Mouse (Mus musculus): Measurements from ENCODE around the gene Lrrc47. TPM values are rescaled to one million over a fixed set of nuclear protein-coding genes. Genes with fewer than 3 reads are reported as not detected.

Lrrc47 gene
- polyA plus RNA-seq (2015; fragmentation: Nextera tagmentation; extraction: Ambion mirVana) = 20.3 and 24.4 TPM in 2 replicates

DNA sequence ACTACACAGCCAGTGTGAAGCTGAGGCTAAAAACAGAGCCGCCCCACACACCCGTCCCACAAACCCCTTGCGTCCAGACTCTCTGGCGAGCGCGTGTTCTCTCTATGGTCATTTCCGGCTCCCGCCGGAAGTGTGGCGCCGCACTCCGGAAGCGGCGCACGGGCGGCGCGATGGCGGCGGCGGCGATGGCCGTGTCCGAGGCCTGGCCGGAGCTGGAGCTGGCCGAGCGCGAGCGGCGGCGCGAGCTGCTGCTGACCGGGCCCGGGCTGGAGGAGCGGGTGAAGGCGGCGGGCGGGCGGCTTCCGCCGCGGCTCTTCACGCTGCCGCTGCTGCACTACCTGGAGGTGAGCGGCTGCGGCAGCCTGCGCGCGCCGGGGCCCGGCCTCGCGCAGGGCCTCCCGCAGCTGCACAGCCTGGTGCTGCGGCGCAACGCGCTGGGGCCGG, at the start of gene Lrrc47:
Gene Lrrc47 (plus strand): TSS at position 86 of the 444 bp plus-strand sequence.
- Histone ChIP-seq H3K9ac (peak within 1 kb of the TSS; percentile 99), H3K4me1 (replicated peaks) (peaks cover 31% of the 10 kb centered on the region), H3K27me3 (no peaks in the 10 kb centered on the region), H3K4me3 (peak within 1 kb of the TSS; percentile 100), H3K27ac (peak within 1 kb of the TSS; percentile 71), H3K9me3 (no peaks in the 10 kb centered on the region), H3K4me2 (peak within 1 kb of the TSS; percentile 98), H3K36me3 (peaks cover 38% of the 10 kb centered on the region)
- peak; percentile 94 for ATAC-seq (ENCODE audit: low FRiP score)
- under 1% methylated on average over 48 of the region's 59 CpGs for WGBS

DNA sequence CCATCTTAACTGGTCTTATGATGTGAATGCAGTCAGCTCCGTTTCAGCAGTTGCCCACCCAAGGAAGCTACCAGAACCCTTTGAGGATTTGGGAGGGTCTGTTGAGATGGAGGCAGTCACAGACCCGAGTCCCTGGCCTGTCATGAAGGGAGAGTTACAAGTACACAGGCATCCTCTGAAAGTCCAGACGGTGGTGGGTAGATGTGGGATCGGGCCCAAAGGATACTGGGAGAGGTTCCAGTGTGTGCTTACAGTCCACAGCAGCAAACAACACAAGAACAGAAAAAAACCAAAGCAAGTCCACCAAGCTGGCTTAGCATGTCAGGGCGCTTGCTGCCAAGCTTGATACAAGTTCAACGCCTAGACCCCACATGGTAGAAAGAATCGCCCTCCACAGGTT, 48.9 kb upstream of the Lrrc47 start:
- Histone ChIP-seq H3K9me3 (no peaks in the 10 kb centered on the region), H3K27ac (no peak overlapping the region), H3K4me3 (no peak overlapping the region), H3K27me3 (no peaks in the 10 kb centered on the region), H3K4me2 (no peak overlapping the region), H3K36me3 (peaks cover 81% of the 10 kb centered on the region), H3K9ac (no peak overlapping the region), H3K4me1 (replicated peaks) (peaks cover 14% of the 10 kb centered on the region)
- WGBS = 83% methylated on average over 7 of the region's 7 CpGs
- ATAC-seq (ENCODE audit: low FRiP score) = no peak

DNA sequence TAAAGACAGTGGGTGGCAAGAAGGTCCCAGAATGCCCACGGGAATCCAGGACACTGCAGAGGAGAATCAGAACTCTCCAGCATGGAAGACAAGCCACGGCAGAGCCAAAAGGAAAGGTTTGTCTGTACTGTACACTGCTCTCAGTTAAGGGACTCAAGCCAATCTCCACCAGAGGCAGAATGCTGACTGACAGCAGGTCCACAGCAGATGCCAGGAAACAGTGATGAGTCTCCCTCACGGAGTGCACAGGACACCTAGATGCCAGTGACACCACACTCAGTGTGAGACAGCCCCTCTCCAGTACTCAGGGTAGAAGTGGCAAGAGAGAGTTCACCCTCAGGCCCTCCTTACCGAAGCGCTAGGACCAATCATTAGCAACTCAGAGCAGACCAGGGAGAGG, 44.9 kb upstream of the Lrrc47 start:
- peaks cover 93% of the 10 kb centered on the region for H3K36me3 ChIP-seq
- no peak overlapping the region for H3K4me3 ChIP-seq
- no peaks in the 10 kb centered on the region for H3K4me1 ChIP-seq (replicated peaks)
- no peaks in the 10 kb centered on the region for H3K27me3 ChIP-seq
- no peak overlapping the region for H3K9ac ChIP-seq
- no peak overlapping the region for H3K4me2 ChIP-seq
- H3K9me3 ChIP-seq = no peaks in the 10 kb centered on the region
- WGBS = 84% methylated on average over 5 of the region's 5 CpGs
- ATAC-seq (ENCODE audit: low FRiP score) = no peak
- H3K27ac ChIP-seq = no peak overlapping the region

DNA sequence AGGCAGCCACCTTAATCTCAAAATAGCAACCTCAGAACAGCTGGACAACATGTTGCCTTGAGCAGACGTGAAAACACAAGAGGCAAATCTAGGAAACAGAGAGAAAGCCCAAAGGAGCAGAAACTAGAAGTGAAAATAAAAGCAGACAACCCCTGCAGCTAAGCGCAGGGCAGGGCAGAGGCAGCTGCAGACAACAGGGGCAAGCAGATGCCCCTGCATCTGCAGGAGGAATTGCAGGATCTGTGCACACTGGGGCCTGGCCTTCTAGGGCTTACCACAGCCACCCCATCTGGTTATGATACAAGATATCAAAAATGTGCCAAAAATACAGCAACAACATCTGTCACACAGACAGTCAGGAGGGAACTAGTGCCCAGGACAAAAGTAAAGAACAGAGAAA, 44.0 kb upstream of the Lrrc47 start:
- Histone ChIP-seq H3K27ac (no peak overlapping the region), H3K36me3 (peaks cover 87% of the 10 kb centered on the region), H3K4me3 (no peak overlapping the region), H3K4me2 (no peak overlapping the region), H3K4me1 (replicated peaks) (no peaks in the 10 kb centered on the region), H3K9ac (peak overlapping the region; percentile 55; the same call in 1 of the 2 replicates), H3K27me3 (no peaks in the 10 kb centered on the region), H3K9me3 (no peaks in the 10 kb centered on the region)
- no peak for ATAC-seq (ENCODE audit: low FRiP score)
- 89% methylated on average over 2 of the region's 2 CpGs for WGBS

DNA sequence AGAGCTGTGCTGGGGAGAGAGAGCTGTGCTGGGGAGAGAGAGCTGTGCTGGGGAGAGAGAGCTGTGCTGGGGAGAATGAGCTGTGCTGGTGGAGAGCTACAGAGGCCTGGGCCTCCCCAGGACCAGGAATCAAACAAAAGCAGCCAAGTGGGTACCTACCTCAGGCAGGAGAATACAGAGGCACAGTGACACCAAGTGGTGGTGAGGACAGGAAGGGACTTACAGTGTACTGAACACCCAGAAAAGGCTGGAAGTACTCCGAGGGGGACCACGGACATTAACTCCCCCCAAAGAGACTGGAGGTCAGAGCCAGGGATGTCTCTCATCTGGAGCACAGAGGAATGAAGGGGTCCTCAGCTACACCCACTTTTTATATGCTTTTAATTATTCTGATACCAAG, 43.5 kb upstream of the Lrrc47 start:
- H3K36me3 ChIP-seq = peaks cover 82% of the 10 kb centered on the region
- no peak overlapping the region for H3K4me2 ChIP-seq
- peaks cover 5% of the 10 kb centered on the region for H3K4me1 ChIP-seq (replicated peaks)
- H3K9ac ChIP-seq = no peak overlapping the region
- no peaks in the 10 kb centered on the region for H3K9me3 ChIP-seq
- ATAC-seq (ENCODE audit: low FRiP score) = no peak
- H3K4me3 ChIP-seq = no peak overlapping the region
- 81% methylated on average over 2 of the region's 2 CpGs for WGBS
- no peak overlapping the region for H3K27ac ChIP-seq
- H3K27me3 ChIP-seq = no peaks in the 10 kb centered on the region

DNA sequence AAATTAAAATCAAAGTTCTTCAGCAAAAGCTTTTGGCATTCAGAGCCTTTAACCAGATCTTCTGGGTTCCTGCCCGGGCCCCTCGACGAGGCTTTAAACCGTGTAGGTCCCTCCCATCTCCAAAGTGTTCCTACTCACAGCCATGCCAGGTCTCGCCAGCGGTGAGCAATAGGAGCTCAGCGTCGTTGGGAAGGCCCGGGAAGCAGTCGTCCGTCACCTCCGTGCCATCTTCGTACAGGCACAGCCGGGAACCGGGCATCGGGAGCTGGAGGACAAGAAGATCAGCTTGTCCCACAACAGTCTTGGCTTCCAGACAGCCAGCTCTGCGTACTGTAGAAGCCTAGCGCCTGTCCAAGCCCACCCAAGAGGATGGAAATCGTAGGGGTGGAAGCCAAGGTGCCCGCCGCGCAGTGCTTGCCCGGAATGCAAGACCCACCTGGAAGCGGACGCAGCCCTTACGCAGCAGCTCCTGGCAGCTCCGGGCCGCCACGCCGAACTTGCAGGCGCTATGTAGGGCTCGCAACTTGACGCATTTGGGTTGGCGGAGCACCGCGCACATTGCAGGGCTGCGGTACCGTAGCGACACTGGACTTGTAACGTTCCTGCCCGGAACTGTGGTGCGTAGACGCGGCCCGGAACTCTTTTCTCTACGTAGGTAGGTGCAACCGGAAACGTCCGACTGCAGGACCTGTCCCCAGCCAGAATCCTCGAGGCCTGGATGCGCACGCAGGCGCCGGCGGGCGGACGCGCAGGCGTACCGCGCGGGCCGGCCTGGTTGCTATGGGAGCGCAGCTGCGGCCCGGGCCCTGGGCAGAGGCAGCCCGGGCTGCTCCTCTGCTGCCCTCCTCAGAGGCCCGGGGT, 36.9 kb upstream of the Lrrc47 start, which contains the start of the genes Dffb and Cep104:
Gene Dffb (minus strand): TSS at position 696 of the 861 bp plus-strand sequence.
Gene Cep104 (plus strand): TSS at position 764 of the 861 bp plus-strand sequence.
- H3K4me1 ChIP-seq (replicated peaks) = peaks cover 46% of the 10 kb centered on the region
- H3K27ac ChIP-seq = peak within 1 kb of the TSS; percentile 85
- peak within 1 kb of the TSS; percentile 95 for H3K9ac ChIP-seq
- H3K27me3 ChIP-seq = no peaks in the 10 kb centered on the region
- H3K4me2 ChIP-seq = peak within 1 kb of the TSS; percentile 91
- peaks cover 34% of the 10 kb centered on the region for H3K36me3 ChIP-seq
- no peaks in the 10 kb centered on the region for H3K9me3 ChIP-seq
- WGBS = 1% methylated on average over 68 of the region's 68 CpGs
- peak; percentile 97 for ATAC-seq (ENCODE audit: low FRiP score)
- H3K4me3 ChIP-seq = peak within 1 kb of the TSS; percentile 97

DNA sequence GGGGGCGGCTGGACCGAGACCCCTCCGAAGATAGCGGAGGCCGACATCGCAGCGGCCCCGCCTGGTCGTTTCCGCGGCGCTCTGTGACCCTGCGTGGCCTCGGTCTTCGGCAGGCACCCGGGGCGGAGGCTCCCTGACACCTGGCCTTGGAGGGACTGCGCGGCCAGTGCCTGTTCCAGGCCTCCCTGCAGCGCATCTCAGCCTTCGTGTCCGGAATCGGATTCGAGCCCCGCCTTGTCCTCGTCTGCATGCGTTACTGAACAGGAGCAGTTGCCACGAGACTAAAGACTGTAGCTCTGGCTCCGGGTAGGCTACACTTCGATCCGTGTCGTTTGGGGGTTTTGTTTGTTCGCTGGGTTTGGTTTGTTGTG, 36.3 kb upstream of the Lrrc47 start:
- under 1% methylated on average over 33 of the region's 33 CpGs for WGBS
- Histone ChIP-seq H3K27me3 (no peaks in the 10 kb centered on the region), H3K27ac (peak overlapping the region; percentile 85), H3K4me2 (peak overlapping the region; percentile 91), H3K4me1 (replicated peaks) (peaks cover 46% of the 10 kb centered on the region), H3K9ac (peak overlapping the region; percentile 95), H3K9me3 (no peaks in the 10 kb centered on the region), H3K4me3 (peak overlapping the region; percentile 97), H3K36me3 (peaks cover 34% of the 10 kb centered on the region)
- ATAC-seq (ENCODE audit: low FRiP score) = peak; percentile 74; the same call in 1 of the 2 replicates

DNA sequence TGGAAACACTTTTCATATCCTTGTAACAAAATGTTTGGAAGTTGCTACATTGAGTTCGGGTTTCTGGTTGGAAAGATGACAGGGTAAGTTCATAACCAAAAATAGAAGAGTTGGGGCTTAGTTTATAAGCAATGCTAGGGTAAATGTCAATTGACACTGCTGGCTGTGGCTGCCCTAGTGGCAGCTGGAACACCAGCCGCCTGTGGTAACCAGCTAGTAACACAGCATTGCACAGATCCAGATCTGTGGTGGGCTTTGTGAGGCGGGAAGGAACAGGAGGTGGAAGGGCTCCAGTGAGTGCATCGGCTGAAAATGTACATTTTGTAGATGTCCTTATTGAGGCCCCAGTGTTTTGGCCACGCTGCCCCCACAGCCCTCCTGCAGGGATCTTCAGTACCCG, 35.8 kb upstream of the Lrrc47 start:
- peaks cover 46% of the 10 kb centered on the region for H3K4me1 ChIP-seq (replicated peaks)
- peak overlapping the region; percentile 97 for H3K4me3 ChIP-seq
- H3K27me3 ChIP-seq = no peaks in the 10 kb centered on the region
- peaks cover 34% of the 10 kb centered on the region for H3K36me3 ChIP-seq
- ATAC-seq (ENCODE audit: low FRiP score) = no peak
- H3K27ac ChIP-seq = no peak overlapping the region
- H3K9me3 ChIP-seq = no peaks in the 10 kb centered on the region
- peak overlapping the region; percentile 95 for H3K9ac ChIP-seq
- peak overlapping the region; percentile 91 for H3K4me2 ChIP-seq
- 45% methylated on average over 6 of the region's 6 CpGs for WGBS

DNA sequence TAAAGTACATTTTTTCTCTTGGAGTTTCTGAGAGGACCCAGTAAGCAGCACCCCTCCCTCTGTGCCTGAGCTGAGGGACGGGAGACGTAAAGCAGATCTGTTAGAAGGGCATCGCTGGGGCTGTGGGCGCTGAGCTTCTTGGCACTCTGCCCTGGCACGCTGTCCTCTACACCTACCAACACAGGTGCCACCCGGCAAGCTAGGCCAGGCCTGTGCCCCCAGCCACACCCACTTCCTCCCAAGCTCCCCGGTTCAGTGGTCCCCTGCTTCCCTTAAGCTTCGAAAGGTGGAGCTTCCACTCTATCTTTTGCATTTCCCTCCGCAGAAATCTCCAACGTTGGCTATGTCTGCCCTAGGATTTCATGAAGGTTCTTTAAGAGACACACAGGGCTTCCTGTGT, 32.3 kb upstream of the Lrrc47 start:
- no peak overlapping the region for H3K4me3 ChIP-seq
- no peaks in the 10 kb centered on the region for H3K9me3 ChIP-seq
- H3K36me3 ChIP-seq = peaks cover 54% of the 10 kb centered on the region
- 95% methylated on average over 10 of the region's 10 CpGs for WGBS
- no peak for ATAC-seq (ENCODE audit: low FRiP score)
- peaks cover 30% of the 10 kb centered on the region for H3K4me1 ChIP-seq (replicated peaks)
- H3K4me2 ChIP-seq = no peak overlapping the region
- H3K27ac ChIP-seq = no peak overlapping the region
- no peak overlapping the region for H3K9ac ChIP-seq
- no peaks in the 10 kb centered on the region for H3K27me3 ChIP-seq

DNA sequence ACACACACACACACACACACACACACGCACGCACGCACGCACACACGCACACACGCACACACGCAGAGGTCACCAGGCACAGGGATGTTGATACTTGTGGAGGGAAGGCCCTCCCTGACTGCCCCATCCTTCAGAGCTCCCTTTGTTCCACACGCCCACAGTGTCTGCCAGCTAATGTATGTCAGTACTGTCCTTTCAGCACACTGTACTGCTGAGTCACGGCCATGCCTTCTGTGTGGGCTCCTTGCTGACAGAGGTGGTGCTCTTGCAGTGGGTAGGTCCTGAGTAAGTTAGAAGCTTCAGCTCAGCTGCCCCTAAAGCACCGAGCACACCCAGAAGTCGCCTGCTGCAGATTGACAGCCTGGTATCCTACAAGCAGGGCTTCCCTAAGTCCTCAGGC, 31.1 kb upstream of the Lrrc47 start:
- ATAC-seq (ENCODE audit: low FRiP score) = no peak
- Histone ChIP-seq H3K27me3 (no peaks in the 10 kb centered on the region), H3K4me3 (no peak overlapping the region), H3K4me1 (replicated peaks) (peaks cover 27% of the 10 kb centered on the region), H3K27ac (no peak overlapping the region), H3K4me2 (no peak overlapping the region), H3K36me3 (peaks cover 66% of the 10 kb centered on the region), H3K9me3 (no peaks in the 10 kb centered on the region), H3K9ac (no peak overlapping the region)
- WGBS = 91% methylated on average over 11 of the region's 11 CpGs

DNA sequence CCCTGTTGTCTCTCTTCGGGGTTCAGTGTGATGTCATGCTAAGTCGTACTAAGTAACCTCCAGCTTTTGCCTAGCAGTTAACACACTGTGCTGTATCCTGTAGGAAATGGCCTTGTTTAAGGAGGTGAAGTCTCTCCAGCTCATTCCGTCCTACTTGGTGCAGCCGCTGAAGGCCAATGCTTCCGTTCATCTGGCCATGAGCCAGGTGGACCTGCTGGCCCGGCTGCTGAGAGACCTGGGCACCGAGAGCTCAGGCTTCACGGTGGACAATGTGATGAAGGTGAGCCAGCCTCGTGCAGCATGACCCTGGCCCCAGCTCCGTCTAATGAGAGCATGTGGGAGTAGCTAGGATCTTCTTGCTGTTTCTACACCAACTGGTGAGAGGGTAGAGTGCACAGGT, 18.8 kb upstream of the Lrrc47 start:
- ATAC-seq (ENCODE audit: low FRiP score) = no peak
- peaks cover 91% of the 10 kb centered on the region for H3K36me3 ChIP-seq
- H3K4me2 ChIP-seq = no peak overlapping the region
- no peaks in the 10 kb centered on the region for H3K9me3 ChIP-seq
- H3K27me3 ChIP-seq = no peaks in the 10 kb centered on the region
- no peaks in the 10 kb centered on the region for H3K4me1 ChIP-seq (replicated peaks)
- 95% methylated on average over 10 of the region's 10 CpGs for whole genome bisulfite sequencing
- H3K9ac ChIP-seq = no peak overlapping the region
- H3K27ac ChIP-seq = no peak overlapping the region
- H3K4me3 ChIP-seq = no peak overlapping the region

DNA sequence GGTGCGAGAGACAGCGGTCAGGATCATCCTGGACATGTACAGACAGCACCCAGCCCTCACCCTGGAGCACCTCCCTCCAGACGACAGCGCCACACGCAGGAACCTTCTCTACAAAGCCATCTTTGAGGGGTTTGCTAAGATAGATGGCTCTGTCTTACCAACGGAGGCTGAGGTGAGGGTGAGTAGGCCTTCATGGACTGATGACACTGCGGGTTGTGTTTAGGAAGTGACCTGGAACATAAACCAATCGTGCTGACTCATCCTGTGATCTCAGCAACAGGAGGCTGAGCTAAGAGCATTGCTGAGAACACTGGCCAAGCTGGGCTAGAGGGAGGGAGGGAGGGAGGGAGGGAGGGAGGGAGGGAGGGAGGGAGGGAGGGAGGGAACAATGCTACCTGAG, 18.0 kb upstream of the Lrrc47 start:
- ATAC-seq (ENCODE audit: low FRiP score) = no peak
- H3K9me3 ChIP-seq = no peaks in the 10 kb centered on the region
- 92% methylated on average over 8 of the region's 8 CpGs for WGBS

DNA sequence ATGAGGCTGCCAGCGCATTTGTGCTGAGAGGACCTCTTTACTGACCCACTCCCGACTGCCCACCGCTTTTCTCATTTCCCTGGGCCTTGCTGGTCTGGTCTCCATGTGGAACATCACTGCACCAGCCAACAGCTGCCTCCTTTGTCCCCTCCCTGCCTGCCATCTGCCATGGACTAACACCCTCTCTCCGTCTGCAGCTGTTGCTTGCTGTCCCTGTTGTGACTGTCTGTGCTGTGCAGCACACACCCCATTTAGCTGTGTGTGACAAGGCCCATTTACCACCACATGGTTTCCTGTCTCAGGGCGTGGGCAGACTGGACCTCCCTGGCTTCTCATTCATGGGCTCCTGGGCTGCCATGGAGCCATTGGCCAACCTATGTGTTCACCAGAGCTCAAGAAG, 6.0 kb upstream of the Lrrc47 start:
- no peak for ATAC-seq (ENCODE audit: low FRiP score)

More for the DNA sequence above, 18.0 kb upstream of the Lrrc47 start:
- Histone ChIP-seq H3K9ac (no peak overlapping the region), H3K36me3 (peaks cover 91% of the 10 kb centered on the region), H3K27ac (no peak overlapping the region), H3K27me3 (no peaks in the 10 kb centered on the region), H3K4me2 (no peak overlapping the region), H3K4me1 (replicated peaks) (no peaks in the 10 kb centered on the region), H3K4me3 (no peak overlapping the region)

More for the DNA sequence above, 6.0 kb upstream of the Lrrc47 start:
- WGBS = 79% methylated on average over 5 of the region's 5 CpGs
- no peaks in the 10 kb centered on the region for H3K9me3 ChIP-seq
- no peak overlapping the region for H3K4me3 ChIP-seq
- H3K36me3 ChIP-seq = peaks cover 62% of the 10 kb centered on the region
- H3K4me1 ChIP-seq (replicated peaks) = 0 out of 2 replicates have a peak, but pooled peaks cover under 1% of the 10 kb centered on the region
- H3K27me3 ChIP-seq = no peaks in the 10 kb centered on the region
- H3K9ac ChIP-seq = no peak overlapping the region
- H3K27ac ChIP-seq = no peak overlapping the region
- no peak overlapping the region for H3K4me2 ChIP-seq

Measured in hindbrain, embryonic 13.5 days (tissue).